Mouse (Mus musculus) liver, embryonic 14.5 days (tissue): ENCODE results near the gene Rab3d.

Source experiments
- CTCF ChIP-seq: IDR thresholded peaks from 2 replicates; pipeline ENCODE4 v1.5.1; 2016; ENCODE audit warnings: antibody characterized with exemption, low read depth, control low read depth
- EP300 ChIP-seq: IDR thresholded peaks from 2 replicates; pipeline ENCODE4 v1.6.1; 2016; ENCODE audit warnings: antibody characterized with exemption, low read depth

- no peak for TF ChIP-seq CTCF
- TF ChIP-seq EP300: no peak
Observed at GRCm38 (mm10) chr9:21932006-21932405, 14.0 kb upstream of the Rab3d start.
